Mouse (Mus musculus) olfactory bulb, adult 2 months (tissue): Measurements from ENCODE around the gene Zfp787. TPM values are rescaled to one million over a fixed set of nuclear protein-coding genes. Genes with fewer than 3 reads are reported as not detected.
A peak's percentile ranks its signal among the peaks of the same experiment; 100 is the strongest.
"Not testable (repeated sequence)": the region's sequence is repeated elsewhere in the genome, so short reads cannot be mapped to it uniquely, and the experiment has no call there.

Experiments
- H3K27ac ChIP-seq: fragments of 200-500 bp; 2 replicates; pipeline ENCODE4 v1.5.1; 2012; ENCODE audit warnings: low read depth, low read length; ENCODE audit not compliant: insufficient read depth
- H3K4me1 ChIP-seq: fragments of 200-500 bp; 2 replicates; pipeline ENCODE4 v1.6.1; 2012; ENCODE audit warnings: low read length; ENCODE audit not compliant: control insufficient read depth, insufficient read depth
- H3K4me3 ChIP-seq: fragments of 200-500 bp; 2 replicates; pipeline ENCODE4 v1.5.1; 2012; ENCODE audit warnings: mild to moderate bottlenecking, low read depth, low read length, moderate library complexity; ENCODE audit not compliant: insufficient read depth
- CTCF ChIP-seq: fragments of 200-500 bp; IDR thresholded peaks from 2 replicates; pipeline ENCODE4 v1.5.1; 2012; ENCODE audit warnings: low read depth, mild to moderate bottlenecking, low read length, moderate library complexity; ENCODE audit not compliant: insufficient read depth
- POLR2A ChIP-seq: fragments of 200-500 bp; IDR thresholded peaks from 2 replicates; pipeline ENCODE4 v1.6.1; 2012; ENCODE audit warnings: mild to moderate bottlenecking, low read depth, low read length, moderate library complexity; ENCODE audit not compliant: insufficient read depth
- WGBS: fragments of 180-500 bp; shearing (Covaris S2); methylation state at CpG from one replicate; pipeline ENCODE4 v1.1.7; 2018; 5-methylcytosine and 5-hydroxymethylcytosine counted together
- polyA plus RNA-seq: library from polyadenylated mRNA; stranded (reverse); fragments of >200 nt; gene quantifications from 2 replicates; pipeline ENCODE4 v1.2.4, GENCODE M21; 2012; ENCODE audit warnings: low replicate concordance; ENCODE audit not compliant: missing spikeins, insufficient read depth, insufficient read length

Zfp787 gene
- polyA plus RNA-seq, 1 experiment = not detected

- H3K27ac ChIP-seq = no peak overlapping the region
- H3K4me3 ChIP-seq = no peak overlapping the region
- no peaks in the 10 kb centered on the region for H3K4me1 ChIP-seq
- 74% methylated on average over 8 of the region's 8 CpGs for WGBS
- TF ChIP-seq POLR2A = no peak
- no peak for TF ChIP-seq CTCF
Observed at GRCm38 (mm10) chr7:6184521-6184920, 28.7 kb upstream of the Zfp787 start.

GRCm38 (mm10) chr7:6183802-6184201 lies 28.0 kb upstream of the Zfp787 start:
- WGBS = 93% methylated on average over 19 of the region's 19 CpGs
- no peaks in the 10 kb centered on the region for H3K4me1 ChIP-seq
- no peak for TF ChIP-seq POLR2A
- no peak for TF ChIP-seq CTCF
- H3K4me3 ChIP-seq = no peak overlapping the region
- H3K27ac ChIP-seq = no peak overlapping the region

DNA sequence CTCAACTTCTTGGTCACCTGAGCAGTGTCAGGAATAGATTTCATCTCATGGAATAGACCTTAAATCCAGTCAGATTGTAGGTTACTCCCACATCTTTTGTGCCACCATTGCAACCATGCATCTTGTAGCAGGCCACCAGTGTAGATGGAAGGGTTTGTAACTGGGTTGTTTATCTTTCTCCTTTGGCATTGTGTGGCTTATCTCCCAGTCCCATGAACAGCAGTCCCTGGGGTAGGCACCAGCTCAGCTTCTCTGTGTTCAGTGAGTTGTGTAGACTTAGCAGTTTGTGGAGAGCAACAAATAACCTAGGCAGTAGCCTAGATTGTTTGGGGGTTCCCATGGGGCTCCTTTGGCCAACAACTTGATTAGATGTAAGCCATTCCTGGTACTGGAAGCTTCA lies 27.1 kb upstream of the Zfp787 start:
- Histone ChIP-seq H3K4me1 (no peaks in the 10 kb centered on the region), H3K27ac (no peak overlapping the region), H3K4me3 (no peak overlapping the region)
- no peak for TF ChIP-seq POLR2A
- TF ChIP-seq CTCF = no peak

DNA sequence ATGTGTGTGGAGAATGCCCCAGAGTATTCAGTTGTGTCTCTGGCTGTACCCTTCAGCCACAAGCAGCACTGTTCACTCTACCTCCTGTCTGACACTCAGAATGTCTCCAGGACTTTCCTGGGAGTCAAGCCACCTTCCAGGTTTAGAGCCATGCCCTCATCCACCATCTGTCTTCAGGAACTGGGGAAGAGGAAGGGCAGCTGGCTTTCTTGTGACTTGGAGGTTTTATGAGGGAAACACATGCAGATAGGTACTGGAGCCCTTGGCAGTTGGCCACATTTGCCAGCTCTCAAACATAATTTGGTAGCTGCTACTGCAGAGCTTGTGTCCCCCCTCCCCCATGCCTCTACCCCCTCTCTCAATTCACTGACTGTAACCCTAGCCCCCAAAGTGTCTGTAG lies 23.2 kb upstream of the Zfp787 start:
- no peak overlapping the region for H3K27ac ChIP-seq
- H3K4me1 ChIP-seq = no peaks in the 10 kb centered on the region
- TF ChIP-seq CTCF (no peak), POLR2A (no peak)
- H3K4me3 ChIP-seq = no peak overlapping the region

DNA sequence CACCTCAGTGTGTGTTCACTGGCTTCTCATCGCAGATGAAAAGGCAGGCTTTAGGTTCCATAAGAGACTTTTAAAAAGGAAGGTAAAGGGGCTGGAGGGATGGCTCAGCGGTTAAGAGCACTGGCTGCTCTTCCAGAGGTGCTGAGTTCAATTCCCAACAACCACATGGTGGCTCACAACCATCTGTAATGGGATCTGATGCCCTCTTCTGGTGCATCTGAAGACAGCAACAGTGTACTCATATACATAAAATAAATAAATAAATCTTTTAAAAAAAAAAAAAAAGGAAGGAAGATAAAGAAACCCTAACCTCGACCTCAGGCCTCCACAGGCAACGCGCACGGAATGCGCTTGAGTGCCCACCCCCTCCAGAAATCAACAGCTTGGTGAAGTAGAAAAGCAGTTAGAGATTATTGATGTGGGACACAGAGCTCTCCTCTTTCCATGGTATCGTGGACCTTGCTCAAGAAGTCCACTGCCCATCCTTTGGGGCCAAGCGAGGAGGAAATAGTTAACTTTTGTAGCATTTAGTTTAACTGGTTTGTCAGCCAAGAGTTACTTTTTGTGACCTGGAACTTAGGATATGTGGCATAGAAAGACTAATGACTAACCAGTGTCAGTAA lies 18.7 kb upstream of the Zfp787 start:
- not testable (repeated sequence) for H3K4me3 ChIP-seq, H3K4me1 ChIP-seq, H3K27ac ChIP-seq
- 89% methylated on average over 9 of the region's 9 CpGs for WGBS

- TF ChIP-seq POLR2A (no peak), CTCF (no peak)
- Histone ChIP-seq H3K4me1 (no peaks in the 10 kb centered on the region), H3K4me3 (no peak overlapping the region), H3K27ac (no peak overlapping the region)
- 75% methylated on average over 8 of the region's 8 CpGs for WGBS
Observed at GRCm38 (mm10) chr7:6173872-6174271, 18.1 kb upstream of the Zfp787 start.

- H3K4me3 ChIP-seq = peak overlapping the region; percentile 77
- TF ChIP-seq POLR2A (no peak), CTCF (no peak)
Observed at GRCm38 (mm10) chr7:6172674-6173244, 17.0 kb upstream of the Zfp787 start.

GRCm38 (mm10) chr7:6172006-6172649 lies 16.3 kb upstream of the Zfp787 start, which contains the start of gene Zfp444:
Zfp444 (plus strand) TSS chr7:6172226.
- H3K27ac ChIP-seq = peak within 1 kb of the TSS; percentile 74
- peak; percentile 41; the same call in 1 of the 2 replicates for TF ChIP-seq POLR2A
- TF ChIP-seq CTCF = no peak
- under 1% methylated on average over 37 of the region's 37 CpGs for WGBS
- H3K4me3 ChIP-seq = peak within 1 kb of the TSS; percentile 77
- no peaks in the 10 kb centered on the region for H3K4me1 ChIP-seq

More at GRCm38 (mm10) chr7:6172674-6173244, 17.0 kb upstream of the Zfp787 start:
- Histone ChIP-seq H3K27ac (no peak overlapping the region), H3K4me1 (no peaks in the 10 kb centered on the region)
- WGBS = 2% methylated on average over 28 of the region's 28 CpGs

DNA sequence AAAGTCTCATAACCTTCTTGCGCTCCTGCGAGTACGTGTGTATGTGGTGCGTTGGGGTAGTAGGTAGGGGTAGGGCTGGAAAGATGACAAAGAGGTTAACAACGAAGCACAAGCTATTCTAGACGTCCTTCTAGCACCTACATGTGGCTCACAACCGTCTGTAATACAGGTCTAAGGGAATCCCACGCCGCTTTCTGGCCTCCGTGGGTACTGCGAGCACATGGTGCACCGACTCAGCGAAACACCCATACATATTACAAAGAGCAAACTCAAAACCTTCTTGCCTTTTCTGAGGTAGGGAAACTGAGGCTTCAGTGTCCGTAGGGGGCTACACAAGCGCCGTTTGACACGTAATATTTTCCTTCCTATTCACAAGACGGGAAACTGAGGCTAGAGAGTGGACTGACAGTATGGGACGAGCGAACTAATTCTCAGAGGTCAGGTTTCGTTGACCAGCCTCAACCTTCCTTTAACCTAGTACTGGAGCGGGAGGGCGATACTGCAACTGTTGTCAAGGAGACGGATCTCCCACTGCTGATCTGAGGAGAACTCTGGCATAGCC lies 15.7 kb upstream of the Zfp787 start:
- WGBS = under 1% methylated on average over 24 of the region's 24 CpGs
- TF ChIP-seq POLR2A (0 out of 2 replicates have a peak, but pooled peaks have one; percentile 38), CTCF (no peak)

More for the DNA sequence above, 15.7 kb upstream of the Zfp787 start:
- Histone ChIP-seq H3K27ac (peak overlapping the region; percentile 74), H3K4me1 (no peaks in the 10 kb centered on the region), H3K4me3 (peak overlapping the region; percentile 77)
